Mouse (Mus musculus): ENCODE measurements around the gene Cuedc2. TPM values are rescaled to one million over a fixed set of nuclear protein-coding genes. Genes with fewer than 3 reads are reported as not detected.

The Cuedc2 gene
- total RNA-seq, 2 experiments from 2014 or later = 221 to 222 TPM

- intact Hi-C loops (cut with DNase I) = loop anchor here (10.0 kb wide), 1 partner anchor 100 kb away; no protein-coding TSS in a partner anchor
- no peak for DNase-seq
Observed at GRCm38 (mm10) chr19:46344710-46345419, 6.4 kb upstream of the Cuedc2 start.

GRCm38 (mm10) chr19:46339287-46339971 is 927 bp upstream of the Cuedc2 start:
- peak; percentile 81 for DNase-seq
- intact Hi-C loops (cut with DNase I) = no loop called here

GRCm38 (mm10) chr19:46338942-46339286 is 412 bp upstream of the Cuedc2 start:
- intact Hi-C loops (cut with DNase I) = no loop called here

DNA sequence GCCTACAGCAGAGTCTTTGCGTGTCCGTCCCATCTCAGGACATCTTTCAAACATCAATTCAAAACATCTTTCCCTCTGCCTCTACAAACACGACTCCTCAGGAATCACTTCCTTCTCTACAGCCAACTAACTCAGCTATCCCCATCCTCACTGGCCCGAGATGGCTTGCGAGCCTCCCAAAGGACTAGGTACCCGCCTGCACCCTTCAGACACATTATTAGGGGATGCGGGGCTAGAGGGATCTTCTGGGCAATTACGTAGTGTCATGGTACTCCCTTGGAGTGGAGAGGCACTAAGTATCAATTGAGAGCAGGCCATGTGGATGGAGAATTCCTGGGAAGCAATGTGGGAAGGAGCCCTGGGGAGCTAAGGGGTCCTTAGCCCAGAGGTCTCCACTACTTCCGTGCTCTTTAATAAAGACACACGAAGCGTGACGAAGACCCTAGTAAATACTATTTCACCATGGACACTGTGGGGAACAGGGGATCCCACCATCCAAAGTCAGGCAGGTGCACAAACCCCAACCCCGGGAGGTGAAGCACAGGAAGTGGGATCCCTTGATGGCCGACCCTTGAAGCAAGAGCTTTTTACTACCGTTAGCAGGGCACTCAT is 677 bp downstream of the Cuedc2 start:
- intact Hi-C loops (cut with DNase I) = no loop called here
- no peak for DNase-seq

More at GRCm38 (mm10) chr19:46338942-46339286, 412 bp upstream of the Cuedc2 start:
- DNase-seq = no peak

GRCm38 (mm10) chr19:46333906-46334305 is 4.6 kb downstream of the Cuedc2 start:
- intact Hi-C loops (cut with DNase I) = no loop called here
- DNase-seq = peak; percentile 69

DNA sequence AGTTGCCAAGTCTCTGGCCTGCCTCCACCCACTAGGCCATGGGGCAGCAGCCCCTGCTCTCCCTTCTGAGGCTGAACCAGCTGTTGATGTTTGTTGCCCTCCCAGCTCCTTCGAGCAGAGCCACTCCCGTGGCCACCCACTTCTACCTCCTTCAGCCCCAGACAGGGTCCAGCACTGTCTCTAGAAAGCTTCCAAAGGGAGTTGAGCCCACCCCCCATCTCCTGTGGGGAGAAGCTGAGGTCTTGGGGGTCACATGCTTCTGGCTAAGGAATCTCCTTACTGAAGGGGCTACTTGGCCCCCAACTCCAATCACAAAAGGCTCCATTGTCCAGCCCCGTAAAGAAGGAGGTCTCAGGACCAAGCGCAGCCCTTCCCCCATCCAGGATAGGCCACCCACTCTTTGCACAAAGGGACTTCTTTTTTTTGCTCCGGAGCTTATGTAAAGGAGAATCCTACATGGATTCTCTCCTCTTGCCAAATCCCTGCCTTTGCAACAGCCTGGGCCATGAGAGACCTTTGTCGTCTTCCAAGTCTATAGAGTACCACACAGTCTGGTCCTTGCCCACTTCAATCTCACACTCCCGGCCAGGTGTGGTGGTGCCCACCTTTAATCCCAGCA is 5.7 kb downstream of the Cuedc2 start:
- intact Hi-C loops (cut with DNase I) = no loop called here
- DNase-seq = no peak

GRCm38 (mm10) chr19:46331936-46332335 is 6.6 kb downstream of the Cuedc2 start:
- intact Hi-C loops (cut with DNase I) = no loop called here
- no peak for DNase-seq

GRCm38 (mm10) chr19:46331326-46331725 is 7.2 kb downstream of the Cuedc2 start:
- intact Hi-C loops (cut with DNase I) = no loop called here
- DNase-seq = no peak

DNA sequence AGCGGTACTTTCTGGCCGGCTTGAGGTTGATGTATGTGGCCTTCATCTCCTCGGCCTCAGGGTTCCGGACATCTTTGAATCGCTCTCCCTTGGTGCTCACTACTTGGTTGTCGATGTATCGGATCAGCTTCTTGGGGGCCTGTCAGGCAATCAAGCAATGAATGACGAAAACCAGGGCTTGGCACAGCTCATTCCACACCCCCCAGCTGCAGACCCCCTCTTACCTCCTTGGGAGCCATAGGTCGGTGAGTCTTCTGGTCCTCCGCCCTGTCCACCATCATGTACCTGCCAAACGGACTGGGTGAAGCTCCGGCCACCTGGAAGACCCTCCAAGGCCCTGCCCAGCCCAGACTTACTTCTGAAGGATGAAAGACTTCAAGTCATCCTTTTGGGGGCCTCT is 7.8 kb downstream of the Cuedc2 start:
- intact Hi-C loops (cut with DNase I) = no loop called here
- DNase-seq = no peak

DNA sequence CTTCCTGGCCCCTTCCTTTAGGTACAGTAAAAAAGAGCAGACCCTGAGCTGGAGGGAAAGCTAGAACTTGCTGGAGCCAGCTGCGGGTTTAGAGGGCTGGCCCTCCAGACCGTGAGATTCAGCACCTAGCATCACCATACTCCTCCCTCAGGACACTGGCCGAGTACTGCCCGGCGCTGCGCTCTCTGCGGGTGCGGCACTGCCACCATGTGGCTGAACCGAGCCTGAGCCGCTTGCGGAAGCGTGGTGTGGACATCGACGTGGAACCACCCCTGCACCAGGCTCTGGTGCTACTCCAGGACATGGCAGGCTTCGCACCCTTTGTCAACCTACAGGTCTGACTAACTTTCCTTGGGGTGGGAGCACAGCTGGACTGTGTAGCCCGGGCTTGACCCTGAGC is 8.6 kb downstream of the Cuedc2 start:
- DNase-seq = peak; percentile 78
- intact Hi-C loops (cut with DNase I) = no loop called here

- intact Hi-C loops (cut with DNase I) = no loop called here
- DNase-seq = peak; percentile 53
Observed at GRCm38 (mm10) chr19:46329031-46329641, 9.4 kb downstream of the Cuedc2 start.

- peak; percentile 96 for DNase-seq
- intact Hi-C loops (cut with DNase I) = no loop called here
Observed at GRCm38 (mm10) chr19:46328081-46329030, 10.1 kb downstream of the Cuedc2 start, which contains the start of gene Fbxl15. Gene Fbxl15, plus strand, starts transcription at chr19:46328184.

- intact Hi-C loops (cut with DNase I) = no loop called here
- DNase-seq = no peak
Observed at GRCm38 (mm10) chr19:46327531-46328064, 10.9 kb downstream of the Cuedc2 start.

DNA sequence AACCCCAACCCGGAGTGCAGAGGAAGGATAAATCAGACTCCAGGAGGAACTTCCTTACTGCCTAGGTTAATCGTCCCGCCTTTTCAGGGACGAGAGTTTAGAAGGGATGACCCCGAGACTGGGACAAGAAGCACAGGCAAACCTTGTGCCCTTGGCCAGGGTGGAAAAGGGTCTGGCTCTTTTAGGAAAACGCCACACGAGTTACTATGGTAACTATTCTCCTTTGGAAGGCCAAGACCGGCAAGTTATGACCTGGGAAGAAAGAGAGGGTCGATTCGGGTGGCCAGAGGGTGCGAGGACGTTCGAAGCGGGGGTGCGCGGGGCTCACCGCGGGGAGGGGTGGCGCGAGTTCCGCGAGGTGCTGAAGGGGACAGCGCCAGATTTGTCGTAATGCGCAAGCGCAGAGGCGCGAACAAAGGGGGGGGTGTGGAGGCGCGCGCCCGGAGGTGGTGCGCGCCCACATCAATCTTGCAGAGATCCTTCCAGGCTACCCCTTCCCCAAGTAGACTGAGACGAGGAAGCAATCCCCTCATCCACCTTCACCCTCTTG is 11.7 kb downstream of the Cuedc2 start, which contains the start of gene Psd:
Psd (minus strand) TSS at position 401 of the 550 bp plus-strand sequence.
- intact Hi-C loops (cut with DNase I) = no loop called here
- DNase-seq = peak; percentile 79

DNA sequence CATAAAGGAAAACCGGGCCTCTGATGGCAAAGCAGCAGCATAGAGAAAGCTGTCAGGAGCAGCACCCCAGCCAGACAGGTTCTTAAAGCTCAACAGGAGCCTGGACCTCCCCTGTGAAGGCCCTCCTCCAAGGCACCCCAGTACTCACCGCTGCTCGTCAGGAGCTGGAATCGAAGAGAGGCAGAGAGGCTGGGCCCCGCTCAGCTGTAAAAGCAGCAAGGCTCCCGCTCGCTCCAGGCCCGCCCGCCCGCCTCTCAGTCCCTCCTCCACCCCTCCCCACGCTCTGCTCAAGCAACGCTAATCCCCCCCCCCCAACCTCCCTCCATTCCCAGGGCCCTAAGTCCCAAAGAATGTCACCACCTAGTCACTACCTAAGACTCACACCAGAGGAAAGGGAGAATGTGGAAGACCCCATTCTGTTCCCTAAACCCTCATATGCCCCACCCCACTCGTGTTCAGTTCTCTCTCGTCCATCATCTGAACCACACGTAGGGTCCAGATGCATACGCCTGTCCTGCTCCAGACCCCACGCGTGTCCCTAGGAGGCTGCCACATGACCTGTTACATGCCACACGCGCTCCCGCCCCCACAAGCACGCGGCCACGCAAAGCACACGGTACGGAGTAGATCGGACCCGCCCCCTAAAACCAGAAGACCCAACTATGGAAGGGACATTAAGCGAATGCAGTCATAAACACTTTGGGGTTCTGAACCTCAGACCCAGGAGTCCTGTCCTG is 12.3 kb downstream of the Cuedc2 start:
- DNase-seq = no peak
- intact Hi-C loops (cut with DNase I) = no loop called here

DNA sequence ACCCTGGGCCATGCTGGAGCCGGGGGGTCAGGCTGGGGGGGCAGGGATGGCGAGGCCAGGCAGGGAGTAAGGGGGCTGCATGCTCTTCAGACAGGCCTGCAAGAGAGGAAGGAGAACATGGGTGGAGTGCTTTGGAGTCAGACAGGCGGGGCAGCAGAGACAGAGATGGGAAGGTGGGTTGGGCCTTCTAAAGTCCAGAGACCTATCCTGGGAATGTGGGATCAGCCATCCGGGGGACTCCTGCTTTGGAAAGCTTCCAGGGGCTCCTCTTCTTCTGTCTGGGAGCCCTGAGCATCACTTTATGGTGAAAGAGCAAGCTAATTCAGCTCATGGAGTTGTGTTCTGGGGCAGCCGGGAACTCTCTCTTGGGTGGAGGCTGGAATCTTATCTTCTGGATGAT is 13.6 kb downstream of the Cuedc2 start:
- intact Hi-C loops (cut with DNase I) = no loop called here
- DNase-seq = no peak

DNA sequence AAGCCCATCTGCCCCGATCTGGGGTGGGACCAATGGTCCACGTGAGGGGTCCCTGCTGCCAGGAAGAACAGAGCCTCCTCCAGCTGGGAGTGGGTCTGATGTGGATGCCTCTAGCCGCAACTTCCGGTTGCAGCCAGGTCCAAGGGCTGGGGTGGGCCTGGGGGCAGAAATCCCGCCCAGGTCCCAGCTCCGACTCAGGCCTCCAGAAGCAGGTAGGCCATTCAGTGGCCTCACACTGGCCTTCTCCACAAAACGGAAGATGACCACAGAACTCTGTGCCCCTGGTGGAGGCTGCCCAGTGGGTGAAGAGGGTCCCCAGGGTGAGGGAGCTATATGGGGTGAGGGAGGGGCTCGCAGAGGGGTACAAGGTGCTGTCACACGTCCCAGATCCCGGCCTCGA is 14.1 kb downstream of the Cuedc2 start:
- no peak for DNase-seq

DNA sequence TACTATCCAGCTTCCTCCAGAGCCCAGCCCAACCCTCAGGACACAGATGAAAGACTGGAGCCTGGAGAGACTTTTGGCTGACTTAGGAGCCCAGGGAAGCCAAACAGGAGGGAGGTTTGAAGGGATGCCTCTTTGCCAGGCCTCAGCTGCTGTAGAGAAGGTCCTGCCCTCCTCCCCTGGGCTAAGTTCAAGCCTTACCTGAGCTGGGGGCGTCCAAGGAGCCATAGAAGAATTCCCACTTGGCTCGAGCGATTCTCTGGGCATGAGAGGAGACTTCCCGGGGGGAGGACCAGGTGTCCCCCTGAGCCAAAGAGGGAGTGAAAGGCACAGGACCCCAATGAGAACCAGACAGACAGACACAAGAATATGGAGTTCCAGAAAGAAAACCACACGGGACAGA is 14.8 kb downstream of the Cuedc2 start:
- intact Hi-C loops (cut with DNase I) = no loop called here
- DNase-seq = no peak

More for the DNA sequence above, 14.1 kb downstream of the Cuedc2 start:
- intact Hi-C loops (cut with DNase I) = no loop called here
